Comparison of ENCODE assay signal across 10 mouse cellular contexts in genomic region chr8:122558671-122559349, GRCm38 (mm10). TPM values are rescaled to one million over a fixed set of nuclear protein-coding genes. Genes with fewer than 3 reads are reported as not detected.
DNase-seq lines count a peak whose midpoint lies in the region; ATAC-seq and TF ChIP-seq lines count a peak whose summit lies in the region.
"Had no signal": no experiment of that assay in that cellular context is flagged by ENCODE, and none has a peak within 500 bp of the region (broad histone marks: within the 10 kb centered on the region; RNA-seq: fewer than 3 reads in every experiment).

No protein-coding gene starts in this region.

- no peak overlapping the region for H3K9ac ChIP-seq in limb, embryonic 13.5 days
- no peak overlapping the region for H3K9ac ChIP-seq in stomach, embryonic 15.5 days
- H3K9ac ChIP-seq: forebrain, embryonic 15.5 days had no signal

- H3K9me3 ChIP-seq in limb, embryonic 13.5 days, result no peaks in the 10 kb centered on the region
- no peaks in the 10 kb centered on the region for H3K9me3 ChIP-seq in stomach, embryonic 15.5 days
- H3K9me3 ChIP-seq: forebrain, embryonic 15.5 days had no signal

- H3K4me3 ChIP-seq in kidney, adult 2 months (ENCODE audit: insufficient read depth, low read depth, low read length), result no peak overlapping the region
- no peak overlapping the region for H3K4me3 ChIP-seq in limb, embryonic 13.5 days
- H3K4me3 ChIP-seq in stomach, embryonic 15.5 days (replicated peaks), result no peak overlapping the region
- H3K4me3 ChIP-seq: forebrain, embryonic 15.5 days had no signal

- TF ChIP-seq CTCF in kidney, adult 2 months (conservative IDR thresholded peaks at IDR 0.05; ENCODE audit: insufficient read depth, insufficient read length, low read depth, low read length), result no peak

- ATAC-seq in limb, embryonic 13.5 days (ENCODE audit: low FRiP score, low read depth), result peak; percentile 45; the same call in 1 of the 2 replicates
- peak; percentile 12; the same call in 1 of the 2 replicates for ATAC-seq in stomach, embryonic 15.5 days (ENCODE audit: insufficient read depth, low FRiP score, low read depth)
- ATAC-seq: forebrain, embryonic 15.5 days had no signal

- H3K4me1 ChIP-seq in kidney, adult 2 months (ENCODE audit: control insufficient read depth, insufficient read depth, low read length), result no peaks in the 10 kb centered on the region
- H3K4me1 ChIP-seq in limb, embryonic 13.5 days, result peaks cover 22% of the 10 kb centered on the region
- peaks cover 12% of the 10 kb centered on the region; the same call in 1 of the 2 replicates for H3K4me1 ChIP-seq in stomach, embryonic 15.5 days

- H3K36me3 ChIP-seq in kidney, adult 2 months (ENCODE audit: control insufficient read depth, insufficient read depth, low read length), result no peaks in the 10 kb centered on the region
- no peaks in the 10 kb centered on the region for H3K36me3 ChIP-seq in limb, embryonic 13.5 days
- H3K36me3 ChIP-seq in stomach, embryonic 15.5 days, result no peaks in the 10 kb centered on the region
- H3K36me3 ChIP-seq: forebrain, embryonic 15.5 days had no signal

- 20% methylated on average over 12 of the region's 12 CpGs for WGBS in kidney, adult 2 months
- WGBS in limb, embryonic 13.5 days, result 15% methylated on average over 12 of the region's 12 CpGs
- 17% methylated on average over 12 of the region's 12 CpGs for WGBS in stomach, embryonic 15.5 days

- TF ChIP-seq POLR2A in kidney, adult 2 months (IDR thresholded peaks at IDR 0.05; ENCODE audit: low read depth, low read length), result no peak

- H3K27ac ChIP-seq in kidney, adult 2 months (ENCODE audit: insufficient read depth, low read depth, low read length), result no peak overlapping the region
- H3K27ac ChIP-seq in limb, embryonic 13.5 days, result no peak overlapping the region; the same call in 1 of the 2 replicates
- no peak overlapping the region for H3K27ac ChIP-seq in stomach, embryonic 15.5 days
- H3K27ac ChIP-seq: forebrain, embryonic 15.5 days had no signal

- no peak overlapping the region for H3K4me2 ChIP-seq in limb, embryonic 13.5 days (replicated peaks)
- no peak overlapping the region for H3K4me2 ChIP-seq in stomach, embryonic 15.5 days
- H3K4me2 ChIP-seq: forebrain, embryonic 15.5 days had no signal

- H3K27me3 ChIP-seq in kidney, adult 2 months (replicated peaks; ENCODE audit: control insufficient read depth, insufficient read depth, low read length), result no peaks in the 10 kb centered on the region
- H3K27me3 ChIP-seq in limb, embryonic 13.5 days, result no peaks in the 10 kb centered on the region
- no peaks in the 10 kb centered on the region for H3K27me3 ChIP-seq in stomach, embryonic 15.5 days (replicated peaks)
- H3K27me3 ChIP-seq: forebrain, embryonic 15.5 days had no signal

- DNase-seq in kidney, adult 2 months, result peak; percentile 42
- no peak for DNase-seq in kidney, adult 11 months
- peak; percentile 28 to 32 for DNase-seq in cerebellum, postnatal 36 days
- DNase-seq in c-Kit-positive CD71-positive TER-119-positive erythroid progenitor cells, embryonic 14.5 days (ENCODE audit: low spot score), result no peak
- DNase-seq in gastrocnemius, adult 18-20 months (ENCODE audit: low spot score), result no peak
- DNase-seq: adrenal gland, adult 8-10 months; layer of hippocampus, postnatal 36 days had no signal

RNA-seq across cellular contexts. Expression of gene Piezo1, which starts 7.7 kb away (rescaled TPM):
- polyA plus RNA-seq in kidney, adult 2 months (2012; rRNA removed), result 102 and 121 TPM in 2 replicates
- 14.0 and 14.7 TPM in 2 replicates for polyA plus RNA-seq in limb, embryonic 13.5 days (2015; fragmentation: Nextera tagmentation; extraction: Ambion mirVana)
- polyA plus RNA-seq in stomach, embryonic 15.5 days (2015; fragmentation: Nextera tagmentation; extraction: Ambion mirVana), result 12.8 and 16.3 TPM in 2 replicates
- total RNA-seq in gastrocnemius, adult 18-20 months (2021), result 10 to 100 TPM; 11.5 to 13.2 TPM

RNA-seq across cellular contexts. Expression of gene Cdt1, which starts 9.0 kb away (rescaled TPM):
- polyA plus RNA-seq in kidney, adult 2 months (2012; rRNA removed), result 7.1 and 8.6 TPM in 2 replicates
- polyA plus RNA-seq in limb, embryonic 13.5 days (2015; fragmentation: Nextera tagmentation; extraction: Ambion mirVana), result 39.3 and 40.2 TPM in 2 replicates
- polyA plus RNA-seq in stomach, embryonic 15.5 days (2015; fragmentation: Nextera tagmentation; extraction: Ambion mirVana), result 34.9 and 37.0 TPM in 2 replicates
- under 1 TPM; 0.30 to 0.66 TPM for total RNA-seq in gastrocnemius, adult 18-20 months (2021)

RNA-seq across cellular contexts. Expression of gene Aprt, which starts 17.9 kb away (rescaled TPM):
- 177 and 190 TPM in 2 replicates for polyA plus RNA-seq in kidney, adult 2 months (2012; rRNA removed)
- polyA plus RNA-seq in limb, embryonic 13.5 days (2015; fragmentation: Nextera tagmentation; extraction: Ambion mirVana), result 335 and 351 TPM in 2 replicates
- polyA plus RNA-seq in stomach, embryonic 15.5 days (2015; fragmentation: Nextera tagmentation; extraction: Ambion mirVana), result 354 and 399 TPM in 2 replicates
- 10 to 100 TPM; 39.6 to 40.1 TPM for total RNA-seq in gastrocnemius, adult 18-20 months (2021)

RNA-seq across cellular contexts. Expression of gene Galns, which starts 52.5 kb away (rescaled TPM):
- 36.2 and 44.5 TPM in 2 replicates for polyA plus RNA-seq in kidney, adult 2 months (2012; rRNA removed)
- polyA plus RNA-seq in limb, embryonic 13.5 days (2015; fragmentation: Nextera tagmentation; extraction: Ambion mirVana), result 9.0 and 9.7 TPM in 2 replicates
- polyA plus RNA-seq in stomach, embryonic 15.5 days (2015; fragmentation: Nextera tagmentation; extraction: Ambion mirVana), result 11.9 and 13.1 TPM in 2 replicates
- 1 to 10 TPM; 1.0 to 1.1 TPM for total RNA-seq in gastrocnemius, adult 18-20 months (2021)

RNA-seq across cellular contexts. Expression of gene Trappc2l, which starts 52.6 kb away (rescaled TPM):
- polyA plus RNA-seq in kidney, adult 2 months (2012; rRNA removed), result 258 and 302 TPM in 2 replicates
- polyA plus RNA-seq in limb, embryonic 13.5 days (2015; fragmentation: Nextera tagmentation; extraction: Ambion mirVana), result 49.6 and 55.6 TPM in 2 replicates
- polyA plus RNA-seq in stomach, embryonic 15.5 days (2015; fragmentation: Nextera tagmentation; extraction: Ambion mirVana), result 49.7 and 61.8 TPM in 2 replicates
- 10 to 100 TPM; 39.9 to 46.1 TPM for total RNA-seq in gastrocnemius, adult 18-20 months (2021)

Comparison
In these comparisons a context has a peak if more than half of its experiments do, and no peak if none do; other contexts are left out.
1. DNase-seq: peak in kidney, adult 2 months (single experiment) and cerebellum, postnatal 36 days (2 of 2); none in kidney, adult 11 months (single experiment), c-Kit-positive CD71-positive TER-119-positive erythroid progenitor cells, embryonic 14.5 days (single experiment) and gastrocnemius, adult 18-20 months (single experiment).